Mouse (Mus musculus): ENCODE data around the gene C530008M17Rik.

Gene C530008M17Rik

GRCm38 (mm10) chr5:76665421-76665820, 9.1 kb downstream of the C530008M17Rik start:
- DNase-seq (ENCODE audit: low spot score in 2 of 2) = no peak

DNA sequence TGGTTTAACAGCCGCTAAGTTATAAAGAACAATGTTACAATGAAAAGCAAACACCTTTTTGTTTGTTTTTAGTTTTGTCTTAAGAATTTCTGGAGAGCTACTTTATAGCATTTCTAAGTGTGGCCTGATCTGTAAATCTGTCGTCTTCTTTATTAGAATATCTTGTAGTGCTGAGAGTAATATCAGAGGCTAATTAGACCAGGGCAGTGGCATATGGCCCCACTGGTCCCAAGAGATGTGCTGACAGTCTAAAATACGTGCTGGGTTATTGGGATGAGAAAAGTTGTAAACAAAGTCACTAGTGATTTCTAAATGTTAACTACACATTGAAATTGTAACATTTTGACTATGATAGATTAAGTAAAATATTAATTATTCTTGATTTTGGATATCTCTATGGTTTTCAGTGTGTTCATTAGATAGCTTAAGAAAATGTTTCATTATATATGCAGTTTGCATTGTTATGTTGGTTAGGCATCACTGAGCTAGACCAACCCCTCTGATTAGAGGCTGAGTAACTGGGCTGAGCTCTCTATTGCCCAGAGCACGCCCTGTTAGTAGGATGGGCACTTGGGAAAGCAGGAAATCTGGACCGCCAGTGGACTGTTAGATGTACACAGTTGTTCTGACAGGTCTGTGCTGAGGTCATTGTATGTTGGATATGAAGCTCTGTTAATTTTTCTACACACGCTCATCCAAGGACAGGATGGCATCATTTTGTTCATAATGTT, 9.9 kb downstream of the C530008M17Rik start:
- no peak for DNase-seq (ENCODE audit: low spot score in 2 of 2)

- no peak for DNase-seq (ENCODE audit: low spot score in 2 of 2)
These were observed 11.8 kb downstream of the C530008M17Rik start for GRCm38 (mm10) chr5:76668118-76668517.

DNA sequence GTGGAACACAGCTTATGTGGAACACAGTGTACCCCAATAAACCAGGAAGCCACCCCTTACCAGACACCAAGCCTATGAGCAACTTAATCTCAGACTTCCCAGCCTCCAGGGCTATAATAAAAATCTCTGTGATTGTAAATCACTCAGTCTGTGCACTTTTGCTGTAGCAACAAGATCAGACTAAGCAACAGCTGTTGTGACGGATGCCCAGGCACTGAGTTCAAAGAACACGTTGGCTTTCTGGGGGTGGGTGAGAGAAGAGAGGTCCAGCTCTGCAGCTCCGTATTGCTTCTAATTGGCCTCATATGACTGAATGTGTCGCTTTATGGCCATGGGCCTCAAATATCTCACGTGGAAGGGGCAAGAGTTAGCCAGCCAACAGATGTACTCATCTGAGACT, 12.2 kb downstream of the C530008M17Rik start:
- no peak for DNase-seq (ENCODE audit: low spot score in 2 of 2)

- no peak for DNase-seq (ENCODE audit: low spot score in 2 of 2)
These were observed 13.9 kb downstream of the C530008M17Rik start for GRCm38 (mm10) chr5:76670183-76670582.

- no peak for DNase-seq (ENCODE audit: low spot score in 2 of 2)
These were observed 17.8 kb downstream of the C530008M17Rik start for GRCm38 (mm10) chr5:76674022-76674653.

DNA sequence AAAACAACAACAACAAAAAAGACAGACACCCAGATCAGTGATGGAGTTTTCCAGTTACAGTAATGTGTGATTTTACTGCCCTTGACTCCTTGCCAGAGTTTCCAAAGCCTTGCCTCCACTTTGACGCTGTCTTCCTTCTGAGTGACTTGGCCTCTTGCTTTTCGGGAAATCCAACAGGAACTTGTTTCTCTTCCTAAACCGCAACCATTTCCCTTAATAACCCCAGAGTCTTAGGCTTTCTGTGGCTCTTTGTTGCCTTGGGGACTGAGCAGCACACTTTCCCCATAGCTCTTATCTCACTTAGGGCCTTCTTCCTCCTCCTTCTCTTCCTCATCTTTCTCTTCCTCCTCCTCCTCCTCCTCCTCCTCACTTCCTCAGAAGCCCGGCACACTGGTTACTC, 19.1 kb downstream of the C530008M17Rik start:
- DNase-seq (ENCODE audit: low spot score in 2 of 2) = no peak

- DNase-seq (ENCODE audit: low spot score in 2 of 2) = no peak
These were observed 24.6 kb downstream of the C530008M17Rik start for GRCm38 (mm10) chr5:76680959-76681358.

DNA sequence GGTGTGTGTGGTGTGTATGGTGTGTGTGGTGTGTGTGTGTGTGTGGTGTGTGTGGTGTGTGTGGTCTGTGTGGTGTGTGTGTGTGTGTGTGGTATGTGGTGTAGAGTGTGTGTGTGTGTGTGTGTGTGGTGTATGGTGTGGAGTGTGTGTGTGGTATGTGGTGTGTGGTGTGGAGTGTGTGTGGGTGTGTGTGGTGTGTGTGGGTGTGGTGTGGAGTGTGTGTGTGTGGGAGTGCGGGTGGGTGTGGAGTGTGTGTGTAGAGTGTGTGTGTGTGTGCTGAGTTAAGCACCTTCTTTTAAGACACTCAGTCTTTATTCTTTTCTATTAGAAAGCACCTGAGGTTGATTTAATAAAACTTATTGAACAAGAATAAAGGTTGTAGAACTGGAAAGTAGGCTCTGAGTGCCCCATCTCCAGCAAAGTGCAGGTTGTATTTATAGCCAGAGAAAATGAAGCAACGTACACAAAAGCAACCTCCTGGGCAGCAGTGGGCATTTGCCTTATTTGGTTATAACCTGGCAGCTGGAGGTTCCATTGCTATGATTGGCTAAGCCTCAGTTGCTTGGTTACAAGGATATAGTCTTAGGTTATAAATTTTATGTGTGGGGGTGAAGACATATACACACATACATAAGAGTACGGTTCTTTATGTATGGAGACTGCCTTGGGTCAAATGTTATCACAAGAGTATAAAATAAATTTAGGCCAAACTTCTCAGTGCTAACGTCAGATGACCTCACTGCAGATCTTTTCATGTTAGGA, 25.8 kb downstream of the C530008M17Rik start:
- no peak for DNase-seq (ENCODE audit: low spot score in 2 of 2)

GRCm38 (mm10) chr5:76683455-76683854, 27.1 kb downstream of the C530008M17Rik start:
- DNase-seq (ENCODE audit: low spot score in 2 of 2) = no peak

DNA sequence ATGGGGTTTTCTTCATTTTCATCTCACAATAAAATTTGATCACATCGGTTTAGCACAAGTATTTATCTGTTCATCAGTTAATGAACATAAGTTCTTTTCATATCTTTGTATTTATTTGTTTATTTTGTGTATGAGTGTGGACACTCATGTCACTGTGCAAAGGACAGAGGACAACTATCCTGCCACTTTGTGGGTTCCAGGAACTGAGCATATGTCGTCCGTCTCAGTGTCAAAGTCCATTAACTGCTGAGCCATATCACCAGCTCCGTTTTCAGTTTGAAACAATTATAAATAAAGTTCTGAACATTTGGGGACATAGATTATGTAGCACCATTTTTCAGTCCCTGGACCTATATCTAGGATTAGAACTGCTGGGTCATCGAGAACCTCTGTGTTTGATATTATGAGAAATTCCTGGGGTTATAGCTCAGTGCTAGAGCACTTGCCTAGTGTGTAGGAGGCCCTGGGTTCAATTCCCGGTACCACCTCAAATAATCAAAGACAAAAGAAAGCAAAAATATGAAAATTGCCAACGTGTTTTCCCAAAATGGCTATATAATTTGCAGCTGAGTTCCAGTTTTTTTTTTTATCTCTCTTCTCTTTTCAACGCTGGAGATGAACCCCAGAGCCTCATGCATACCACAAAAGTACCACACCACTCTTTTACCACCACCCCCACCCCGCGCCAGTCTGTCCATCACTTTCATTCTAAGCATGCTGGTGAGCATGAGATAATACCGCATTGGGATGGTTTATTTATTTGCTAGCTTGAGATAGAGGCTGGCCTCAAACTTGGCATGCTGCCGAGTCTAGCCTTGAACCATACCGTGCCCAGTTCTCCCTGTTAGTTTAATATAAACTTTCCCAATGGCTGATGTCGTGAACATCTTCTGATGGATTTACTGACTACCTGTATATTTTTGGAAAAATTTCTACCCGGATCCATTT, 28.6 kb downstream of the C530008M17Rik start:
- DNase-seq (ENCODE audit: low spot score in 2 of 2) = no peak

DNA sequence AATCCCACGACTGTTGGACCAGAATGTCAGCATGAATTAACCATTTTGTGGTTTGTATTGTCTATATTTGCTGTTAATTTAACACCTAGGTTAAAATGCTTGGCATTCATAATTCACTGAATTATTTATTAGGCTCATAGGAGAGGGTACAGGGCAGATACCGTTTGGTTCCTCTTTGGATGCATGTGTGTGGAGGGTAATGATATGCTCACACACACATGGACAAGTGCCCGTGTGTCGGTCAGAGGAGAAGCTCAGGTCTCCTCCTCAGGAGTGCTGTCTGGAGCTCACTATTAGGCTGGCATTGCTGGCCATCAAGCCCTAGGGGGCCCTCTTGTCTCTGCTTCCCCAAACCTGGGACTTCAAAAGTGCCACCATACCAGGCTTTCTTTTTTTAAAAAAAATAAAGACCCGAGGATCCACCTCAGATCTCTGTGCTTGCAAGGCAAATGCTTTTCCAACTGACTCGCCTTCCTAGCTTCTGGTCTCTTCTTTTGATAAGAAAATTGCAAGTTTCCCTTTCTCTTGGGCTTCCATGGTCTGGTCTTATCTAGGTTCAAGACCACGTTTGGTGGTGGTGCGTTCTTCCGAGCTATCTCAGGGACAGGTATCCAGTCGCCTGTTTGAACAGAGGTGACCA, 31.8 kb downstream of the C530008M17Rik start:
- DNase-seq (ENCODE audit: low spot score in 2 of 2) = no peak

DNA sequence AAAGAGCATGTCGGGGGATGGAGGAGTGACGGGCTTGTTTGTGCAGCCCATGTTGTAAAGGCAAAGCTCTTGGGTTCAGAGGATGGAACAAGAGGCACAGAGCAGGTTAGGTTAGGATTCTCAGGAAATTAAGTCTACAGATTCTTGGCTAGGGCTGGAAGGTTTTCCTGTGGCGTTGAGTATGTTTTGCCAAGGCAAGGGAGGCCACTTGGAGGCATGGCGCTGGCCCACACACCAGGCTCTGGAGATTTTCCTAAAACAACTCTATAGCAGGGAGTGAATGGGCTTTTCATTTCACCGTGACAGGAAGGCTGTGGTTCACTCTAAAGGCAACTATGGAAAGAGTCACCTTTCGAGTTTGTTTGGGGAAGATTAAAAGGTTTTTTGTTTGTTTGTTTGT, 32.3 kb downstream of the C530008M17Rik start:
- no peak for DNase-seq (ENCODE audit: low spot score in 2 of 2)

- DNase-seq (ENCODE audit: low spot score in 2 of 2) = no peak
These were observed 33.9 kb downstream of the C530008M17Rik start for GRCm38 (mm10) chr5:76690177-76690593.

GRCm38 (mm10) chr5:76691251-76691650, 34.9 kb downstream of the C530008M17Rik start:
- no peak for DNase-seq (ENCODE audit: low spot score in 2 of 2)

DNA sequence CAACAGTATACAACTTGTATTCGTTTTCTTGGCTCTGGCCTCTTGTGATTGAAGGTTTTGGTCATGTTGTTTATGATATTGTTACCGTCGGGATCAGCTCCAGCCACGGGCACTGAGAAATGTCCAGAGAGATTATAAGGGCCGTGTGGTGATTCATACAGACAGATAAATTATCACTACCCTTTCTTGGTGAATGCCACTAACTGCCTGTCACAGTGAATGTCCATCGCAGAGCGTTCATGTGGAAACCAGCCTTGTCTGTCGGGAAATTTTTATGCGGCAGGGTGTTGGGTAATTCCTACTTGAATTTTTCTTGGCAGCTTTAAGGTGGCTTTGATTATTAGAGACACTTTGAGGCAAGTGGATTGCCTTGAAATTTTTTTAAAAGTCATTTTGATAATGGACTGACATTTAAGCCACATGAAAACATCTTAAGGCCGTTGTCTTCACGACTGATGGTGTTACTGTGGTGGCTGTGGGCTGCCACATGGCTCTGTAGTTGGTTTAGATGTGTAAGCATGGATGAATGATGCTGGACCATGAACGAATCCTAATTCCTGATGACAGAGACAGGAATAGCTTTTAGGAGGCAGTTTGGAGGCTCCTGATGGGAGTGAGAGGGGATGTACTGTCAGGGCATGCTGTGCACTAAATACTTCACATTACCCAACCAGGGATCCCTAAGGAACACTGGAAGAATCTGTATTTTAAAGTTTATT, 35.6 kb downstream of the C530008M17Rik start:
- no peak for DNase-seq (ENCODE audit: low spot score in 2 of 2)

DNA sequence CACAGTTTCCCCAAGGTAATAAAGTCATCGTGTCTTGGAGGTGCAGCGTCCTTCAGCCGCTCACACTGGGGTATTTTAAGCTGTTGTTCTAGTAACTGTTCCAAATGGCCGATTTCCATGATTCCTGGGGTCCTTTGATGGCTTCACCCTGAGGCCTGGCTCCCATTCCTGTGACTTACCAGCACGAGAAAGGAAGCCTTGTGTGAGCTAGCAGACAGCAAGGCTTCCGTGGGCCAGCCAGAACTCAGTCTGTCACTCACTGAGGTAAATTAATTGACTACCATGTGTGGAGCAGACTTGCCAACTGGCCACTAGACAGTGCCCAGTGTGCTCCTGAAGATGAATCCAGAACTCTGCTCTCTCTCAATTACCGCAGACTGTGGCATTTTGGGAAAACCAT, 41.2 kb downstream of the C530008M17Rik start:
- no peak for DNase-seq (ENCODE audit: low spot score in 2 of 2)

DNA sequence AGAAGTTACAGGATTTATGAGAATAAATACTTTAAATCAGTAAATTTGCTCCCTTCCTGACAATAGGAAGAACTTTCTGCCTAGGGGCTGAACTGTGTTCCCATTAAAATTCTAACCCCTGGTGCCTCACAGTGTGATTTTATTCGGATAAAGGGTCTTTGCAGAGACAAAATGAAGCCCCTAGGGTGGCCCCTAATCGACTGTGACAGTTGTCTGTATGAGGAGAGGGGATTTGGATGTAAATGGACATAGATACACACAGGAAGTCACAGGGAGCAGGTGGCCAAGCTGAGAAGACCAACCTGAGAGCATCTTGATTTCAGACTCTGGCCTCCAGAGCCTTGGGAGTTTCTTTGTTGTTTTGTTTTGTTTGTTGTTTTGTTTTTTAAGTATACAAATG, 41.9 kb downstream of the C530008M17Rik start:
- no peak for DNase-seq (ENCODE audit: low spot score in 2 of 2)

DNA sequence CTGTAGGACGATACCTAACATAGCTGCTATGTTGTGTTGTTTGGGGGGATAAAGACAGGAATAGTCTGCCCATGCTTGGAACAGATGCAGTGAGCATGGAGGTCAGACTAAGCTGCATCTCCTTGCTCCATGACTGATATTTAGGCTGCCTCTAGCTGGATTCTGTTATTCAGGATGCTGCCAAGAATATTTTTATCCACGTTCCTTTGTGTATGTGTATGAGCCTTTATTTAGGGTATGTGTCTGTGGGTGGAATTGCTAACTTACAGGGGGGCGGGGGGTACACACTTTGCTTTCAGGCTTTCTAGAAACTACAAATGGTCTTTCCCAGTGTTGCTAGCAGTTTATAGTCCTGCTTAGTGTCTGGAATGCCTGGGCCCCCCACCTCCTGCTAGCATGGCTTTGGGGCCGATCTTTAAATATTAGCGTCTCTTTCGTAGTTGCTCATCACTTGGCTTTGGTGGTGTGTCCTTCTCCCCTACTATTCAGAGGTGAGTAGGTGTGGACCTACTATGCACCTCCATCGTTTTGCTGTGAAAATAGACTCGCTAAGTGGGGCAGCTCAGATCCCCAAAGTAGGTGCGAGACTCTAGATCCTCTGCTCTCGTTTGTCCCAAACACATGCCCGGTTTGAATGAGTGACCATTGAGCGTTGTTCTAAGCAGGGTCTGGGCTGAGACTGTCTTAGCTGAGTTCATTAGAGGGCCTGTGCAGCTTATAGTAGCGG, 45.0 kb downstream of the C530008M17Rik start:
- DNase-seq (ENCODE audit: low spot score in 2 of 2) = no peak

- no peak for DNase-seq (ENCODE audit: low spot score in 2 of 2)
These were observed 45.8 kb downstream of the C530008M17Rik start for GRCm38 (mm10) chr5:76702104-76702503.
